Mouse (Mus musculus) liver, embryonic 14.5 days (tissue): Measurements from ENCODE around the gene Bex6.

Experiments
- CTCF ChIP-seq: IDR thresholded peaks from 2 replicates; pipeline ENCODE4 v1.5.1; 2016; ENCODE audit warnings: antibody characterized with exemption, low read depth, control low read depth
- EP300 ChIP-seq: IDR thresholded peaks from 2 replicates; pipeline ENCODE4 v1.6.1; 2016; ENCODE audit warnings: antibody characterized with exemption, low read depth

GRCm38 (mm10) chr16:32135842-32136357, 43.7 kb upstream of the Bex6 start:
- TF ChIP-seq CTCF (no peak), EP300 (no peak)
